Mouse (Mus musculus) heart, postnatal 0 days (tissue): ENCODE data around the gene Fgfr1op2.

Experiments used
- CTCF ChIP-seq: IDR thresholded peaks from 2 replicates; pipeline ENCODE4 v1.5.1; 2016; ENCODE audit warnings: antibody characterized with exemption, control low read depth, low read depth
- EP300 ChIP-seq: IDR thresholded peaks from 2 replicates; pipeline ENCODE4 v1.6.1; 2016; ENCODE audit warnings: antibody characterized with exemption, low read depth

DNA sequence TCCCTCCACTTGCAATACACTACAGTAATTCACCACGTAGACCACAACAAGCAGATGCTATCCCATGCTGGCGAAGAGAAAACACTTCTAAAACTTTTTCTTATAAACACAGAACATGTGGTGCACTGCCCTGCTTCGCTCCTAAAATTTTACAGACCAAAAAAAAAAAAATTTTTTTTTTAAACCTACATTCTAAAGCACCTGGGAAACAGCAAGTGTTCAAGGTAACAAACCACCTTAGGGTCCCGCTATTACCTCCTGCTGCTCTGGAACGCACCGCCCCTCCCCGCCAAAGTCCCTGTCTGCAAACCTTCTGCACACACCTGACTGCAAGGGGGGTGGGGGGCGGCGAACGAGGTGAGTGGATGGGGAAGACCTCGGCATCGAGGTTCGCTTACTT is at the start of gene Fgfr1op2:
- TF ChIP-seq CTCF (no peak), EP300 (no peak)
